Mouse (Mus musculus): ENCODE results near the gene Narfl.
"Not testable (repeated sequence)": the region's sequence is repeated elsewhere in the genome, so short reads cannot be mapped to it uniquely, and the experiment has no call there.

Gene Narfl

DNA sequence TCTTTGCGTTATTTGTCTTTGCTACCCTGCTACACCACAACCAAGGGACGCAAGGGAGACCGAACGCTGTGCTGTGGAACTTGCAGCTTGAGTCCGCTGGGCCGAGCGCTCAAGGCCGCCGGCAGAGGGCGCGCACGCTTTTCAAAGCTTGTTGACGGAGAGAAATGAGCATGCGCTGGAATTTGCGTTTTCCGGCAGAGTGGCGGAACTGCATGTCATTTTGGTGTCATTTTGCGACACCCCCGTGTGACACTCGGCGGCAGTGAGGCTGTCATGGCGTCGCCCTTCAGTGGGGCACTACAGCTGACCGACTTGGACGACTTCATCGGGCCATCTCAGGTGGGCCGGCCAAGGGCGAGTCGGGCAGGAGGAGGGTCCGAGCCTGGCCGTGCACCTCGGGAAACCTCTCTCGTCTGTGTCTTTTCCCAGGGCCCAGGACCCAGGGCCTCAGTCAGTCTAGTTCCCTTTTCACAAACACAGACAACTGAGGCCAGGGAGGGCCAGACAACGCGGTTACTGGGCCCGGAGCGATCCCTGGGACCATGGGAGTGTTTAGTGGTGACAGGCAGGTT is at the start of gene Narfl:
Gene Narfl, plus strand, starts transcription at position 228 of the 572 bp plus-strand sequence.
- DNase-seq: peak; percentile 97

DNA sequence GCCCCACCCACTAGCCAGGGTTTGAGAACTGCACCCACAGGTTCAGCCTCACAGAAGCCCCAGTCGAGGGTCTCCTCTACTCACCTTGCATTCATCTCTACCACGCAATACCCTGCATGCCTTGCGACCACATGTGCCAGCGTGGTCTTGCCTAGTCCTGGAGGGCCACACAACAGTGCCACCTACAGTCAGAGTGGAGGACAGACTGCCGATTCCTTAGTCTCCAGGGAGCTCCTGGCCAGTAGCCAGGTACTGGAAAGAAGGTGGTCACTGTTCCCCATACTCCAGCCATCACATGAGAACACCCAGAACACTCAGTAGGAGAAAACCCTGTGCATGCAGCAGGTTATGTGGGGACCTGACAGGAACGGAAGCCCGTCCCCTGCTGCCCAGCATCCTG is 49.7 kb upstream of the Narfl start:
- no peak for DNase-seq

DNA sequence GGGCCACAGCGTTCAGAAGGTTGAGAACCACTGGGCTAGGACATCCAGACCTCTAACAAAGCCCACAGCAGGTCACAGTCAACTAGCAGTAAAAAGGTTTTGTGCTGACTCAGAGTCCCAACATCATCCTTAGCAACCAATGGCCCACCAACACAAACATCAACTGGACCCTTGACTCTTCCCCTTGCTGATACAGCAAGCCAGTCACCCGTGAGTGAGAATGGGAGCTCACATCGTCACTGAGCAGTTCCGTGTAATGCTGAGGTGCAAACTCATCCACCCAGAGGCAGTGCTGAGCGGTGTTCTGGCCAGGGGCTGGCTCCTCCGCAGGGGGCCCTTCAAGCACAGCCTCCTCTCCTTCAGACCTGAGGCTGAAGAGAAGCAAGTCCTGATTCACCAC is 48.3 kb upstream of the Narfl start:
- DNase-seq: no peak

DNA sequence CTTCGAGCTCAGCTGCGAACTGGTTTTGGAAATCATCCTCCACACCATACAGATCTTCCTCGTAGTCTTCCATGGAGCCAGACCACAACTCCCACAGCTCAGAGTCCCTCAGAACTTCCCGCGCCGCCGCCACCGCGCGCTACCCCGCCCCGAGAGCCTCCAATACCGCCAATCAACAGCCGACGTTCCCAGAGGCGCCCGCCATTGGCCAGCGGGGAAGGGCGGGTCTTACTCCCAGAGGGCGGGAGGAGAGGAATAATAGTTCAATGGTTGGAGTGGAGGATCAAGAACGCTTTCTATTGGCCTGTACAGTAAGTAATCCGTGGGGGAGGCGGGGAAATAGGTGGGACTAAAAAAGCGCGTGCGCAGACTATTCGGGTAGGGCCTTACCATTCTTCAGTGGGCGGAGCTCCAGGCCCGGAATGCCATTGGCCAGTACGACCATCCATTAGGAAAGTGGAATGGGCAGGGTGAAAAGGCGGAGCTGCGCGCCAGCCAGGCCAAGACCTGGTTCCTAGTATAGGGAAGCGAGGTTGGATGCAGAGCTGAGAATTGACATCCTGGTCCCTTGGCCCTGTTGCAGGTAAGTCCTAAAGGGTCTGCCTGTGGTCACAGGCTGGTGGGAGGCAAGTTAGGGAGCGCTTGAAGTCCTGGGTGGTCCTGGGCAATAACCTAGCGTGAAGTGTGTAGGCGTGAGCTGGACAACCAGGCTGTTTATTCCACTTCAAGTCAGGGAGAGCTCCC is 46.1 kb upstream of the Narfl start, which contains the start of the genes Chtf18 and Rpusd1:
Gene Chtf18, minus strand, starts transcription at position 155 of the 744 bp plus-strand sequence.
Gene Rpusd1, plus strand, starts transcription at position 406 of the 744 bp plus-strand sequence.
- DNase-seq: peak; percentile 100

DNA sequence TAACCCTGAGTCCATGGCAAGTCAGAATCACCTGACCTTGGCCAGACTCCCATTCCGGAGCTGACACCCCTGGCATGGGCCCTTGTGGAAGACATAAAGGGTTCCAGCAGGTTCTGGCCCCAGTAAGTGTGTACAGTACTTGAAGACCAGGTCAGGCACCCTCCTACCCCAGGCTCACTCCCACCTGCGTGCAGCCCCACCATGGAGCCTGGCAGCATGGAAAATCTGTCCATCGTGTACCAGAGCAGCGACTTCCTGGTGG is 45.6 kb upstream of the Narfl start:
- DNase-seq: no peak

DNA sequence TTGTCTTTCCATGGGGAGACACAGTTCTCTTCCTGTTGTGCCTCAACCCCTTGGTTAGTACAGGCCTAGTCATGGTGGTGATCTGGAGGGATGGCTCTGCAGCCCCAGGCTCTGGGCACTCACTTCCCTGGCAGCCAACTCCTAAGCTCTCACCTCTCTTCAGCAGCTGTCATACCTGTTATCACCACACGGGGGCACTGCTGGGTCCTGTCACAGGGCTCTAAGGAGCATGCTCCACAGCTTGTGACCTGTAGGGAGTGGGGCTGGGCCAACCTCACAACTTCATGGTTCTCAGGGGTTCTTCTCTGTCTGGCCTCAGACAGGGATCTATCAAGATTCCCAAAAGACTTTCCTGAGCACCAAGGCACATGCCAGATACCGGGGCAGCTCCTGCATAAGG is 41.5 kb upstream of the Narfl start:
- peak; percentile 74 for DNase-seq

DNA sequence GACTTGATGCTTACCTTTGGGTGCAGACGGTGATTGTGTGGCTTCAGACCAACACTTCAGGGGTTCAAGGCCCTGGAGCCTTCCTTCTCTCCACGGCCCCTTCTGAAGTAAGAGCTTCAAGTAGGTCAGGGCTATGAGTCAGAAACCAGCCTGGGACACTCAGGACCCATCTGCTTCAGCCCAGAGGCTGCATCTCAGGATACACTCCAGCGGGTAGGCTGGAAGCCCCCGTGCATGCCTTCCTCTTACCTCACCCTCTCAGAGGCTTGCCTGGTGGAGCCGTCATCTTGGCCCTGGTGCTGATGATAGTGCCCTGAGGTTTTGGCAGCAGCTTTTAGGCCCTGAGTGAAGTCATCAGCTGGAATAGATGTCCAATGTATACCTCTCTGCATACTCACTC is 38.3 kb upstream of the Narfl start:
- no peak for DNase-seq

DNA sequence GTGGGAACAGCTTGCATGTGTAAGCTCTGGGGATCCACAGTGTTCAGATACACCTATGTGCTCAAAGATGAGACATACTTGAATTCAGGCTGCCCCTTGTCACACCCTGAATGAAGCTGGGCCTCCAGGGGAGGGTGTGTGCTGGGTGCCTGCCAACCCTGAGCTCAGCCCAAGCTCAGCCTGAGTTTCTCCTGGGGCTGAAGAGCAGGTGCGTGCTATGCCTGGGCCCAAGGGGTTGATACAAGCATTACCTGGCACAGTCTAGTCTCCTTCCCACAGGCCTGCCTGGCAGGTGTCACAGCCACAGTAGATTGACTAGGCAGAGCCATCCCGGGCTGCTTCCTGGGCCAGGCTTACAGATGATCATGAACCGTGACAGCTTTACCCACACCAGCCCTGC is 37.8 kb upstream of the Narfl start, which contains the start of gene Mslnl:
Gene Mslnl, plus strand, starts transcription at position 298 of the 400 bp plus-strand sequence.
- DNase-seq: no peak

DNA sequence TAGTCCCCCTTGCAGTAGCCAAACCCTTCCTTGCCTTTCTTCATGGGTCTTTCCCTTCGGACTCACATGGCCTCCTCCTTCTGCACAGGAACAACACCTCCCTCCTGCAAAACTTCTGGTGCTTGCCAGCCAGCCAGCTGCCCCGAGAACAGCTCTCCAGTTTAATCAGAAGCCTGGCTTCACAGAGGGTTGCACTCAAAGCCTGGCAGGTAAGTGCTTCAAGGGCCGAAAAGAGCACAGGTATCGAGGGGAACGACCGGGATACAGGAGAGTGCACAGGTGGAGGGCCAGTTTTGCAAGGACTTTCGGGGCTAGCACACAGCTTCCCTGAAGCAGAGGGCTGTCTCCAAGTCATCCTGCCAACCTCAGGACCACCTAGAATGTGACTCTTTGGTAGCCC is 34.7 kb upstream of the Narfl start:
- DNase-seq: no peak

DNA sequence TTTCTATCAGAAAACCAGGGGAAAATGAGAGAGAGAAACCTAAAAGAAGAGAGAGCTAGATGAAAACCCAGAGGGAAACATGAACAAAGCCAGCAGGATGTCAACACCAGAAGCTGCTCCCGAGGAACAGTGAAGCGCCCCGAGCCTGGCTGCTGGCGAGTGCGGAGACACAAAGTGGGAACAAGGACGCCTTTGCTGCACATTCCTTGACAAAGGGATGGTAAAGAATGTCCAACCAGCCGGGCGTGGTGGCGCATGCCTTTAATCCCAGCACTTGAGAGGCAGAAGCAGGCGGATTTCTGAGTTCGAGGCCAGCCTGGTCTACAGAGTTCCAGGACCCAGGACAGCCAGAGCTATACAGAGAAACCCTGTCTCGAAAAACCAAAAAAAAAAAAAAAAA is 32.1 kb upstream of the Narfl start:
- not testable (repeated sequence) for DNase-seq

DNA sequence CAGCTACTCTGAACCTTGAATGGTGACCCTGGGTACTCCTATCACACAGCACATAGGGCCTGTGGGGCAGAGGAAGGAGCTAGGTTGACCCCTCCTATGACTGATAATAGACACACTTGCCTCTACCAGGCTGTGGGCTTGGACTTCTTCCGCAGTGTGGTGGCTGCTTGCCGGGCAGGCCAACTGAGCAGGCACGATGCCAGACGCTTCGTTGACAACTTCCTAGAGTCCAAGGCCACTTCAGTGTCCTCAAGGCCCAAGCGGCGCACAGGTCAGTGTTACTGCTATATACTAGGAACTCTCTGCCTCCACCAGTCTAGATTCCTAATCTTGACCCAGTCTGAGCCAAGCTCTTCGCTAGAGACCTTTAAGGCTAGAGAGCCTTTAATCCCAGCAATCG is 29.7 kb upstream of the Narfl start:
- no peak for DNase-seq

DNA sequence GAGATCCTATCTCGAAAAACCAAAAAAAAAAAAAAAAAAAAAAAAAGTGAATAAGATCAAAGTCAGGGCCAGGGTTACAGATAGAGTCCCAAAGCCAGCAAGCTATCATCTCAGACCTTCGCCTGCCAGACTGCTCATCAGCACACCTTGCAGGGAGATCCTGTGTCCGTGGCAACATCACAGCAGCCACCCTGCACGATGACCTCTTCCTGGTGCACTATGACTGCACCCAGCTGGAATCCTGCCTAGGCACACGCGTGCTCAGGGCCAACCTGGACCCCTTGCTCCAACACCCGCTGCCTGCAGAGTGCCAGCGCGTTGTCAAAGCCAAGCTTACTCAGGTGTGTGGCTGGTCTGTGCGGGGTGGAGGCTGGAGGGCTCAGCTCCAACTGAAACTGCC is 29.3 kb upstream of the Narfl start:
- no peak for DNase-seq

DNA sequence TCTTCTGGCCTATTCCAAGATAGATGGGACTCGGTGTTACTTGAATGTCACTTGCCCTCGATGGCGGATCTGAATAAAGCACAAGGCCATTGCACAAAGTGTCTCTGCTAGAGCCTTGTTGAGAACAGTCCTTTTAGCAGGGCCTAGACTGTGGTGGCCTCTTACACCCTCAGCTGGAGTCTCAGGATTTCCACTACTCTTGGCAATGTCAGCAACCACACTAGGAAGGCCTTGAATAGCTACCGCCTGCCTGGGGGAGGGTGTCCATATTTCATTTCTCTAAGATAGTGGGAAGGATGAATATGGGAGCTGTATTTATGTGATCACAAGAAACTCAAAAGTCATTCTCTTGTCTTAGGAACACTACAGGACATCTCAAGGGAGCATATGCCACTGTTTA is 25.3 kb upstream of the Narfl start:
- no peak for DNase-seq

DNA sequence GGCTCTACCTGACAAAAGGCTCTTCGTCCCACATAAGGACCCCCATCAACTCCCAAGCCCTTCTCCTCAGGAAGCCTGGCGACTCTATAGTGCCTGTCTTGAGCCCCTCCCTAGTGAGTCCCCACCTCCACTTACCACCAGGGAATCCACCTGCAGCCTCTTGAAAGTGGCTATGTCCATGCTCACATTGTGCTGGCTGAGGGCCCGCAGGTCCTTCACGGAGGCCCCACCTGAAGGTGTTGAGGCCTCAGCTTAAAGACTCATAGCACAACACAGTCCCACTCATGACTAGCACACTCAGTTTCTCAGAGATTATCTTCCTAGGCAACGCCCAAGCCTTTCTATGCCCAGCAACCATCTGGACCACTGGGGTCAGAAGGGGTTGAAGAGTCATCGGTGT is 24.3 kb upstream of the Narfl start:
- DNase-seq: no peak

DNA sequence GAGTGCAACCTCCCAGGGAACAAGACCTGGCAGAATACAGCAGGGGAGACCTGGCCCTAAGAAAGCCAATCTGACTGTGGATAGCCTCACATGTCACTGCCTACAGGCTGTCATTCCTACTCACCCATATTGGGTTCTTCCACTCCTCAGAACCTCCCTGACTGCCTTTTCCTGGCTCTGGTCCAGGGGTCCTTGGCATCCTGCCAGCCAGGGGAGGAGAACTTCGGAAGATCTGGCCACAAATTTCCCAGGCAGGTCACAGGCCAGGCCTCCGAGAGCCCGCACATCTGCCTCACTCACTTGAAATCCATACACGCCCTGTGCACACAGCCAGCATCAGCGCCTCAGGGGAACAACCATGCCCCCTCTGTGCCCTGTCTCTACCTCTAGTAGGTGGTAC is 22.1 kb upstream of the Narfl start:
- no peak for DNase-seq

DNA sequence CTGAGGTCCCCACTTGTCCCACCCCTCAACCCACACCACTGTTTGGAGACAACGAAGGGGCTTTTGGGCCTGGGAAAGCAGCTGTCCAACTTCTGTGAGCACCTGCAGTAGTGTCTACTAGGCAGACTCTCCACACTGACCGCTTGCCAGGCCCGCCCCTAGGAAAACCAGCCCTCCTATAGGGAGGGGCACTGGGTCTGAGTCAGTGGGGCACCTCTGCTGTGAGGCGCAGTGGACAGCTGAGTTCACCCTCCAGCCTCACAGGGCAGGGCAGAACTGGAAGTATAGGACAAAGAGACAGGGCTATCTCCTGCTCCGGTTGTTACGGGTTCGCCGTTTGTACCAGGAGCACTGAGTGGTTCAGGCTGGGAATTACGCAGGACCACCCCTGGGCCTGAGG is 19.3 kb upstream of the Narfl start, which contains the start of gene Msln:
Gene Msln, minus strand, starts transcription at position 138 of the 400 bp plus-strand sequence.
- no peak for DNase-seq

DNA sequence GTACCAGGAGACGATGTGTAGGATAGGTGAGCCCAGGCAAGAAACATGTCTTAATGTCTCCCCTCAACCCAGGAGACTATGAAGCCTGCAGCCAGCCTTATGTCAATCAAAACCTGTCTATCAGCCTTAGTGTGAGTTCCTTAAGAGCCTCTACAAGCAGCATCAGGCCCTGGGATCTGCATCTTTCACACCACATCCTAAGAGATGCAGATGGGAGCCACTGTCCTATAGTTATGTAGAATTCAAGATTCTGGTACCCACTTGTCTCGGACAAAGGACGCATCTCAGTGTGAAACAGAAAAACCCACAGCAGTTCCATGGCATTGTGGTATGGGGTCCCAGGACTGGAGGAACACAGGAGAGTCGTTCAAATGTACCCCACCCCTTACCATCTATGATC is 18.5 kb upstream of the Narfl start:
- DNase-seq: no peak

DNA sequence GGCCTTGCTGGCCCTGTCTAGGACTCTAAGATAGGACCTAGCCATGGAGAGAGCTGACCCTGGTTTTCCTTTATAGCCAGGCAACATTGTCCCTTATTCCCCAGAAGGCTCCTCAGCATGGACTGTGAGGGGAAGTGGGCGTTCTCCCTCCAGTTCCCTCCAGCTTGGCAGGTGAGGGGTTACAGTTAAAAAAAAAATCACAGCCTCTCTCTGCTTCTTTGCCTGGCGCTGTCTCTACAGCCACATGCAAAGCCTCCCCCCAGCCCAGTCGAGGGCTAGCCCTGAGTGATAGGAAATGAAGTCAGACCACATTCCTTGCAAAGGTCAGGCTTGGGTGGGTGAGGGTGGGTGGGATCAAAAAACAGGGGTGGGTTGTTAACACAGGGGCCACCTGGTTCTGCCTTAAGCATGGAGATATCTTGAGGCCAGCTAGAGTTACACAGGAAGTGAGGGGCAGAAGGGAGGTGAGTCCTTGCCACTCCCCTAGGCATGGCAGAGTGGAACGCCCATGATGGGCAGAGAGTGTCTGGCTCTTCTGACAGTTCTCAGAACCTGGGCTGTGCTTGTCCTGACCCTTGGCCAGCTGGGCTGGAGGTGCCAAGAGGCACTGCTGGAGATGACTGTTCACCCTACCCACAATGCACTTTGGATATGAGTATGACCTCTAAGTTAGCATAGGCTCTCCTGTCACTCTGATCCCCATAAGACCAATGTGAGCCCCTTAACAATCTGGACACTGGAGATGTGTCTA is 17.8 kb upstream of the Narfl start:
- DNase-seq: no peak

DNA sequence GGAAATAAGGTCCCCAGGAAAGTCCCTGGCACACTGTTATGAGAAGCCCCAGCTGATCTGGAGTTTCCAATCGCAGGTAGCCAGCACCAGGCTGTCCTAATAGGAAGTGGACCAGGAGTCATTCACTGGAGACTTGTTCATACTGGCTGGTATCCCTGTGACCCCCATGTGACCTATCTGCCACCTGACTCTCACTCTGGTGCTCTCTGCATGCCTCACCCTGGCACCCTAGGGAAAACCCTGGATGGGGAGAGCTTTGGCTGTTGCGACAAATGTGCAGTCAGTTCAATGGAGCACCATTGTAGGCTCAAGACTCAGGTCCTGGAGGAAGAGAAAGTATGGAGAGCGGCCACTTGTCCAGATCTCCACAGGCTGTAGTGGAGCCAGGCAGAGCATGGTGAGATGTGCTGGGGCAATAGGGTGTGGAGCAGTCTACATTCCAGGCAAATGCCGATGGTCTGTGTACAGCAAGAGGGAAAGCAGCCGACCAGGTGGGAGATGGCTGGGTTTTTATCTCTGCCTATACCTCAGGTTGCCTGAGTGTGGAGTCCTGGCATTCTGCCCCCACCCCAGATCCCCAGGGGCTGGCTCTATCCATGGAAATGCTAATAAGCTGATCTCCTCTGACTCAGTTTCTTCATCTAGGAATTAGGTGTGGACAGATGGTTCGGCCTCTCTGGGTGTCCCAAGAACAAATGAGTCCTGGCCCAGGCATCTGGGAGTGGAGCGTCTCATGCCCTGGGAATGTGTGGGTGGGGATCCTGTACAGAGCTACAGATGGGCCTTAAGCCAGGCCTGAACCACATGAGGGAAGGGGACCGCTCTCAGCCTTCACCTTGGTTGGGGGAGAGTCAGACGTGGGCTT is 17.0 kb upstream of the Narfl start:
- DNase-seq: no peak

DNA sequence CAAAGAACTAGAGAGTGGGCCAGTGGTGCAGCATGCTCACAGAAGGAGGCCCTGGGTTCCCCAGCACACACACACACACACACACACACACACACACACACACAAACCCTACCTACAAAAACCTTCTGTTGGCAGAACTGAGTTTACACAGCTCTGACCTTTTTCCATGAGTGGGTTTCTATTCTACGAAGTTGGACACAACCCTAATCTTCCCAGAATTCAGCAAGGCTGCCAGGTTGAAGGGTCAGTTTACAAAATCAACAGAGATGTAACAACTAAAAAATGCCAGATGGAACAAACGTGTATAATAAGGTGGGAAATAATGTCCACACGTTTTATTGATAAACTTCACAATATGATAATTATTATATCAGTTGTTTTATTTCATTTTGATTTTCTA is 15.9 kb upstream of the Narfl start:
- DNase-seq: no peak

DNA sequence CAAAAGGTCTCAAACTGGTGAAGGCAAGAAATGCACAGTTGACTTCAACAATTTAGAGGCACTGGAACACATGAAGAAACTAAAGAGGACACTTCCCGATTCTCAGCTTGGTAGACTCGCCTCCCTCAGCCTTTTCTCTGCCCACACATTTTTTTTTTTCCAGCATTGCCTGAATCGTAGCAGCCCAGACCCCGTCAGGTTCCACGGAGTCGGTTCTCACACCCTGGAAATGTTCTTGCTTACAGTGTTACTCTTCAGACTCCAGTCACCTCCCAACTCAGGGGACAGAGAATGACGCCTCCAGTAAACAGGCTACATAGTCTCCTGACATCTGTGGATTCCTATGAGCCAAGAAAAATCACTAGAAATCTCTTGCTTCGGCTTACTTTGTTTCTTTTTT is 13.4 kb upstream of the Narfl start:
- no peak for DNase-seq

DNA sequence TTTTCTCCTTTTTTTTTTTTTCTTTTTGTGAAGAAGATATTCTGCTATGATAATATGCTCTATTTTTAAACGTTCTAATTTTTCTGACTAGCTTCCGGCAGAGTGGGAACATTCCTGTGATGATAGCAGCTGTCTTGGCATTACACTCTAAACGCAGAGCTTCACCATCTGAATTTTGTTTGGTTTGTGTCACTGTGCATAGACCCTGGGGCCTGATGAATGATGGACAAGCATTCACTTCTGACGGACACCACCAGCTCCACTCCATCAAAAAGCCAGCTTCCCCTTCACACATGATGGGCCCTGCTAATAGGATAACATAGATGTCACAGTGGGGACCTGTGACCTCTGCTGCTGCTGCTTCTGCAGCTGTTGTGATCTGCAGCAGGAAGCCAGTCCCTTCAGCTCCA is 12.0 kb upstream of the Narfl start:
- no peak for DNase-seq

DNA sequence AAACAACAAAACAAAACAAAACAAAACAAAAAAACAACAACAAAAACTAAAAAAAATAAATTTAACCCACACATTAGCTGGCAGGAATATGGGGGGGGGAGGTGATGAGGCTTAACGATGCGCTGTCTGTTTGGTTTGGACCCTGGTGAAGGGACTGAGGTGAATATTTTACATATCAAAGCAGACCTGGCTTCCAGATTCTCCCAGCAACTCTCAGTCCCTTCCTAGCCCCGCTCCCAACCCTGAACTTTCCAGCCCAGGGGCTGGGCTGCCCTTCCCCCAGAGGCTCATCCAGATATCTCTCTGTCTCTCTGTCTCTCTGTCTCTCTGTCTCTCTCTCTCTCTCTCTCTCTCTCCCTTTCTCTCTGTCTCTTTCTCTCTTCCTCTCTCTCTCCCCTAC is 11.0 kb upstream of the Narfl start:
- DNase-seq: no peak
